Mouse (Mus musculus) left cerebral cortex, adult 8-10 months (tissue): ENCODE measurements around the gene Tdrd12. TPM values are rescaled to one million over a fixed set of nuclear protein-coding genes. Genes with fewer than 3 reads are reported as not detected.
"Not testable (repeated sequence)": the region's sequence is repeated elsewhere in the genome, so short reads cannot be mapped to it uniquely, and the experiment has no call there.

Experiments
- DNase-seq, 2 experiments: peaks; one replicate each; pipeline ENCODE4 v3.0.0; 2022; ENCODE audit warnings: low spot score in 2 of 2
- total RNA-seq, 4 experiments: library from RNA; stranded (reverse); gene quantifications; 2 replicates each; pipeline ENCODE4 v1.2.4; 2022

Gene Tdrd12
- total RNA-seq, 4 experiments from 2014 or later = 0.52 to 0.80 (median 0.57) TPM; not detected in 1

DNA sequence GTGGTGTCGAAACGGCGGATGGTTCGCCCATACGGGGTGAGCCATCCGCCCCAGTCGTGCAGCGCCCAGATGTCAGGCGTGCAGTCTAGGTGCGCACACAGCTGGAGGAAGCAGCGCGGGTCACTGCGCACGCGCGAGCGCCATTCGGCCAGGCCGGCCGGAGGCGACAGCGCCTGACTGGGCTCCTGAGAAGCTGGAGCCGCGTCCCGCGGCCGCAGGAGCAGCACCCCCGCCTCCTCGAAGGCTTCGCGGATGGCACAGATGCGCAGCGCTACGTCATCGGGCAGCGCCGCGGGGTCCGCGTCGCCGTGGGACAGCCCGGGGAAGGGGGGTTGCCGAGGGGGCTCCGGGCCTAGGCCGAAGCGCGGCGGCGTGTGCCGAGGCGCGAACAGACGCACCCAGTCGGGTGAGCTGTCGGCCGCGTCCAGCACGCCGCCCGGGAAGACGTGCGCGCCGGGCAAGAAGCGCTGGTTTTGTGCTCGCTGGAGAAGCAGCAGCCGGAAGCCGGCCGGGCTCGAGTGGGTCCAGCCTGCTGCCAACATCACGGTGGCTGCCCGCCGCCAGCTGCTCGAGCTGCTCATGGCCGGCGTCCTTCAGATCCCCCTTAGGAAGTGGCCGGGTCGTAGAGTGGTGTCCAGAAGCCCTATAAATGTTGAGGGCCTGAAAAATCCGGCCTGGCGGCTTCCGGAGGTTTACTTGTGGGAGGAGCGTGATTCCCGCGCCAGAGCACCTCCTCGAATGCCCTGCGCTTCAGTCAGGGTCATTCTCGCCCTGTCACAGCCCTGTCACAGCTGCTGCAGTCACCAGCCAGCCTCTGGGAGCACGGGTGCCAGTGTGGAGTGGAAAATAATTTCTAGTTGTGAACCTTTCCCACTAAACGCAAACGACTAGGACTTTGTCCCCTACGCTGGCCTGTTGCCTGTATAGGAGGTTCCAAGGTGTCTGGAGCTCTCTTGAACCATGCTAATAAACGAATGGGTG is 18.0 kb upstream of the Tdrd12 start:
- peak; percentile 86 to 90 for DNase-seq

GRCm38 (mm10) chr7:35554605-35555175 is 17.1 kb upstream of the Tdrd12 start:
- peak; percentile 8 to 23 for DNase-seq

GRCm38 (mm10) chr7:35553751-35554604 is 16.4 kb upstream of the Tdrd12 start:
- DNase-seq = peak; percentile 11

DNA sequence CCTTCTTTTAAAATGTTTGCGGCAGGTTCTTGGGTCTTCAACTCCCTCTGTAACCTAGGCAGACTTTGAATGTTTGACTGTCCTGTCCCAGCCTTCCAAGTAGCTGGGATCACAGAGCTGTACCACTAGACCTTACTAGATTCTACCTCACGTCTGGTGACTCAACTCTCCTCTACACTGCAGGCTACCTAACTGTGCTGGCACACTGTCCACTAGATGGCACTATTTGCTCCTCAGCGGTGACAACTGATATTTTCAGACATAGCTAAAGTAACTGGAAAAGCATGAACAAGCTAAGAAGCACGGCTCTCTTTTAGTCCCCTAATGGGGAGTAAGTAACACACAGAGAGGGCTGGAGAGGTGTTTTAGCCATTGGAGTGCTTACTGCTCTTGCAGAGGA is 8.3 kb upstream of the Tdrd12 start:
- peak; percentile 21 to 40 for DNase-seq

- DNase-seq = no peak
Measured at GRCm38 (mm10) chr7:35535750-35536512, 1.6 kb downstream of the Tdrd12 start.

- not testable (repeated sequence) for DNase-seq
Measured at GRCm38 (mm10) chr7:35530544-35530943, 7.0 kb downstream of the Tdrd12 start.

DNA sequence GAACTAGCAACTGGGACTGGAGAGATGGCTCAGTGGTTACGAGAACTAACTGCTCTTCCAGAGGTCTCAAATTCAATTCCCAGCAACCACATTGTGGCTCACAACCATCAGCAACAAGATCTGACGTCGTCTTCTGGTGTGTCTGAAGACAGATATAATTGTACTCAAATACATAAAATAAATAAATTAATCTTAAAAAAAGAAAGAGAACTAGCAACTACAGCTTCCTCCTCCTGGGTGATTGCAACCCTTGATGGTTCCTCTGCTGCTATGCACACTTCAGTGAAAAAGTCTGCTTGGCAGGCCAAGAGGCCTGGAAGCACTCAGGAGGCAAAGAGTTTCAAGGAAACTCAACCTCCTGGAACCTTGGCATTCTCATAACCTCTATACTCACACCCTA is 7.5 kb downstream of the Tdrd12 start:
- no peak for DNase-seq

DNA sequence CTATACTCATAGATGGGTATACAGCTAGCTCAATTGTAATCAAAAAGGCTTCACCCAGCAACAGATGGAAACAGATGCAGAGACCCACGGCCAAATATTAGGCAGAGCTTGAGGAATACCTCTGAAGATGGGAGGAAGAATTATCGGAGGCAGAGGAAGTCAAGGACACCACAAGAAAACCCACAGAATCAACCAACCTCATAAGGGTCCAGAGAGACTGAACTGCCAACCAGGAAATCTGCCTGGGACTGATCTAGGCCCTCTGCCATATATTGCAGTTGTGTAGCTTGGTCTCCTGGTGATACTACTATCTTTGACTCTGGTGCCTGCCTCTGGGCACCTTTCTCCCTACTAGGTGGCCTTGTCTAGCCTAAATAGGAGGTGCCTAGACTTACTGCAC is 10.8 kb downstream of the Tdrd12 start:
- no peak for DNase-seq

DNA sequence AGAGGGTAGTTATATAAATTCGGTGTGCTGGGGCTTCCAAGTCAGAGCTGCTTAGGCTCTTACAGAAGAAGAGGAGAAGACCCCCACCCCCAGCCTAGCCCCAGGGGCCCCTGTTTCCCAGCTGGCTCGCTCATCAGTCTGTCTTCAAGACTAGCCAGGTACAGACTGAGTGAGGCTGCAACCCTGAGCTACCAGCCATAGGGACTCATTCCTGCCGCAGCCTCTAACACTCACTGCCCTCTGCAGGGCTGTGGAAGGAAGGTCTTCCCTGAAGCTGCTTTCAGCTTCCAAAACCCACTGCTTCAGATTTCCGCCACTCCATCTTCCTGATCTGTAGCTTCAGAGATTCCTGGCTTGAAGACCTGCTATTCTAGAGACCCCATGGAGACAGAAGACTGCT is 35.5 kb downstream of the Tdrd12 start:
- DNase-seq = no peak

GRCm38 (mm10) chr7:35497516-35497915 is 40.0 kb downstream of the Tdrd12 start:
- no peak for DNase-seq

- DNase-seq = no peak
Measured at GRCm38 (mm10) chr7:35491005-35491404, 46.5 kb downstream of the Tdrd12 start.

DNA sequence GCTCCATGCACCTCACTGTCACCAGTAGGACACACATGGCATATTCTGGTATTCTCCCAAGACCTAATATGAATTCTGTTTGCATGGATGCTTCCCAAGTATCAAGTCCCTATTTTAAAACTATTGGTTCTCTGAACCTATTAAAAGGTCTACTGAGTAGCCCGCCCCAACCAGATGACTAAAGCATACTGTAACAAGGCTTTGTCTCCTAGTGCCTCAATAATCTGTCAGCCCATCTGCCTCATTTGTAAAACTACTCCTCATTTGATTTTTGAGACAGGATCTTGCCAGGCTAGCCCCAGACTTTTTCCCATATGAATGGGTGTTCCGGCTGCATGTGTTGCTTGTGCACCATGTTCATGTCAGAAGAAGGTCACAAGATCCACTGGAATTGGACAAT is 47.4 kb downstream of the Tdrd12 start:
- no peak for DNase-seq

DNA sequence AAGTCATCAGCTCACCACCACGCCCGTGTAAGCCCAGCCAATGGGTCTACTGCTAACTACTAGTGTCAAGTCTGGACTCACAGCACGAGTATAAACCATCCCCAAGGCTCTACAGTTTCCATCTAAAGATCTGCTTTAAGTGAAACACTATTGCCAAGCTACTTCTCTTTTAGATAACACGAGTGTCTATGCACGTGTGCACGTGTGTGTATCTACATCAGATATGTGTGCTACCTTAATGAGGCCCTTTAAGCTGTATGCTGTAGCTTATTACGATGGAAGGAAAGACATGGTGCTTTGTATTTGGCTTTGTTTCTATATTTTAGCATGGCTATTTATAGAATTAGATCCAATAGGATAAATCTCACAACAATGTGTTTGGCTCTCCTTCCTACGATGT is 51.0 kb downstream of the Tdrd12 start:
- DNase-seq = no peak

DNA sequence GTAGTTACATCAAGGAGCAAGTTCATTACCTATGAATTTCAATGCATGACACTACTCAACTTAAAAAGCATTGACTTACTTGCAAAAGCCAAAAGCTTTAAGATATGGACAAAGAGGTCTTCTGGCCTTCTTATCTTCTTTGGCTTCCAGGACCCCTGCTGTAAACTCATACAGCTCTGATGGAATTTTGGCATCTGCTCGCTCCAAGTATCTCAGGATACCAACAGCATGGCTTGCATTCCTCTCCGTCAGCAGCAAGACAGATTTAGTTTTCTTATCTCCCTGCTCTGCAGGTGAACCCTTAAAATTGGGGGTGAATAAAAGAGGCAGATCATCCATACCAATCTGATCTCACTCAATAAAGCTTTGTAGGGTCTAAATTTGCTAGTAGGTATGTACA is 52.4 kb downstream of the Tdrd12 start:
- DNase-seq = no peak

GRCm38 (mm10) chr7:35476457-35476856 is 61.1 kb downstream of the Tdrd12 start:
- no peak for DNase-seq

- no peak for DNase-seq
Measured at GRCm38 (mm10) chr7:35470794-35471193, 66.8 kb downstream of the Tdrd12 start.

- no peak for DNase-seq
Measured at GRCm38 (mm10) chr7:35467856-35468255, 69.7 kb downstream of the Tdrd12 start.

DNA sequence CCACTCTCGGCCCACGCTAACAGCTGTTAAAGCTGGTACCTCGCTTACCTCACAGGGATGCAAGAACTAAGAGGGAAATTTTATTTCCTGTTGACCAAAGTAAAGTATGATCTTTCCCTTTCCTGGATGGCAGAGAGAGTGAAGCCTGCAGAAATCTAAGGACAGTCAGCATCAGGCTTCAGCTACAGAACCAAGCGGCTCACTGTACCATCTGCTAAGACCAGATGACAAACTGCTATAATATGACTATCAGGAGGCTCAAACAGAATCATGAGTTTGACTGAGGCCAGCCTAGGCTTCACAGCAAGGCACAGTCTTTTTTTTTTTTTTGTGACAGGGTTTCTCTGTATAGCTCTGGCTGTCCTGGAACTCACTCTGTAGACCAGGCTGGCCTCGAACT is 72.5 kb downstream of the Tdrd12 start:
- DNase-seq = no peak

- no peak for DNase-seq
Measured at GRCm38 (mm10) chr7:35460971-35461370, 76.6 kb downstream of the Tdrd12 start.

DNA sequence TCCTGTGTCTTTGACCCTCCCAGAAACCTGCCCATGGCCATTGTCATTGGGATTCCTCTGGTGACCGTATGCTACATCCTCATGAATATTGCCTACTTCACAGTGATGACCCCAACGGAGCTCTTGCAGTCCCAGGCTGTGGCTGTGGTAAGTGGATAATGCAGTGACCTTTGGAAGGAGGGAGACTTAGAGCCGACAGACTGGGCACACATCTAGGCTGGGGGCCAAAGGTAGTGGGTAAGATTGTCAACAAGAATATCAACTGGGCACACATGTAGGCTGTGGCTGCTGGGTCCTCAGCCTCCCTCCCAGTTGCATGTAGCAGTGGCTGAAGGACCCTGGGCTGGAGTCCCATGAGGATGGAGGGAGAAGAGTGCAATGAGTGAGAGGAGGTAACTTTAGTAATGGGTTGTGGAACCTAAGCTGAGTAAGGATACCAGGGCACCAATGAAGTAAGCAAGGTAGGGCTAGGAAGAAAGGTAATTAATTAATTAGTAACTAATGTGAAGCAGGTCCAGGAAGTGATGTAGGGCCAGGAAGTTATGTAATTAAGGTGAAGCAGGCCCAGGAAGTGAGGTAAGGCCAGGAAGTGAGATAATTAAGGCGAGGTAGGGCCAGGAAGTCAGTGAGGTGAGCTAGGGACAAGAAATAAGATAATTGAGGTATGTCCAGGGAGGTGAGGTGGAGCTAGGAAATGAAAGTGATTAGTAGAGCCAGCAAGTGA is 81.3 kb downstream of the Tdrd12 start:
- no peak for DNase-seq
